Mouse (Mus musculus) liver, embryonic 13.5 days (tissue): ENCODE data around the gene Preb. TPM values are rescaled to one million over a fixed set of nuclear protein-coding genes. Genes with fewer than 3 reads are reported as not detected.
A peak's percentile ranks its signal among the peaks of the same experiment; 100 is the strongest.

Experiments used
- ATAC-seq: fragments of 200-750 bp; cut with Nextera tagmentation; 2 replicates; pipeline ENCODE4 v1.8.0; 2017; ENCODE audit warnings: low read depth, mild to moderate bottlenecking, moderate number of reproducible peaks, moderate library complexity
- DNase-seq: peaks from one replicate; pipeline ENCODE4 v3.0.0; 2022
- H3K27ac ChIP-seq: fragments of 300-500 bp; sonication (generic); 2 replicates; pipeline ENCODE4 v1.5.1; 2015; ENCODE audit warnings: moderate library complexity, mild to moderate bottlenecking, inconsistent platforms
- H3K27me3 ChIP-seq: fragments of 300-500 bp; sonication (generic); 2 replicates; pipeline ENCODE4 v1.6.1; 2015; ENCODE audit warnings: mild to moderate bottlenecking, inconsistent platforms
- H3K36me3 ChIP-seq: fragments of 300-500 bp; sonication (generic); 2 replicates; pipeline ENCODE4 v1.6.1; 2015; ENCODE audit warnings: mild to moderate bottlenecking, inconsistent platforms
- H3K4me1 ChIP-seq: fragments of 300-500 bp; sonication (generic); replicated peaks from 2 replicates; pipeline ENCODE4 v1.6.1; 2015; ENCODE audit warnings: inconsistent platforms
- H3K4me2 ChIP-seq: fragments of 300-500 bp; sonication (generic); 2 replicates; pipeline ENCODE4 v1.6.1; 2015; ENCODE audit warnings: inconsistent platforms, mild to moderate bottlenecking, moderate library complexity
- H3K4me3 ChIP-seq: fragments of 300-500 bp; sonication (generic); replicated peaks from 2 replicates; pipeline ENCODE4 v1.5.1; 2015; ENCODE audit warnings: mild to moderate bottlenecking, inconsistent platforms
- H3K9ac ChIP-seq: fragments of 300-500 bp; sonication (generic); 2 replicates; pipeline ENCODE4 v1.6.1; 2015; ENCODE audit warnings: mild to moderate bottlenecking, inconsistent platforms
- H3K9me3 ChIP-seq: fragments of 300-500 bp; sonication (generic); replicated peaks from 2 replicates; pipeline ENCODE4 v1.6.1; 2016; ENCODE audit warnings: inconsistent platforms
- WGBS: fragments of 180-500 bp; shearing (Covaris S2); methylation state at CpG from one replicate; pipeline ENCODE4 v1.1.7; 2015; ENCODE audit not compliant: insufficient replicate concordance; 5-methylcytosine and 5-hydroxymethylcytosine counted together
- polyA plus RNA-seq: library from polyadenylated mRNA; unstranded; fragments of >200 nt; fragmentation: Nextera tagmentation; extraction: Ambion mirVana; gene quantifications from 2 replicates; pipeline ENCODE4 v1.2.1, GENCODE M21; 2015

The Preb gene
- polyA plus RNA-seq, 1 experiment from 2014 or later = 91.6 TPM

GRCm38 (mm10) chr5:30921256-30922033 is 38.7 kb downstream of the Preb start, which contains the start of gene Khk:
Khk (plus strand) TSS chr5:30921431.
- DNase-seq = peak; percentile 85
- Histone ChIP-seq H3K36me3 (peaks cover 52% of the 10 kb centered on the region), H3K9me3 (no peaks in the 10 kb centered on the region), H3K27me3 (no peaks in the 10 kb centered on the region), H3K9ac (peak within 1 kb of the TSS; percentile 76), H3K4me1 (peaks cover 68% of the 10 kb centered on the region), H3K4me2 (peak within 1 kb of the TSS; percentile 87), H3K4me3 (peak within 1 kb of the TSS; percentile 69), H3K27ac (peak within 1 kb of the TSS; percentile 81)
- 2% methylated on average over 40 of the region's 40 CpGs for WGBS
- peak; percentile 92 for ATAC-seq

- Histone ChIP-seq H3K27me3 (no peaks in the 10 kb centered on the region), H3K36me3 (peaks cover 52% of the 10 kb centered on the region), H3K9ac (peak overlapping the region; percentile 56; the same call in 1 of the 2 replicates), H3K9me3 (no peaks in the 10 kb centered on the region), H3K4me3 (peak overlapping the region; percentile 69), H3K4me2 (peak overlapping the region; percentile 87), H3K4me1 (peaks cover 76% of the 10 kb centered on the region), H3K27ac (peak overlapping the region; percentile 23; the same call in 1 of the 2 replicates)
- whole genome bisulfite sequencing = 64% methylated on average over 19 of the region's 19 CpGs
- no peak for ATAC-seq
- DNase-seq = no peak
Measured at GRCm38 (mm10) chr5:30920621-30921020, 39.5 kb downstream of the Preb start.

GRCm38 (mm10) chr5:30919831-30920614 is 40.1 kb downstream of the Preb start:
- H3K9me3 ChIP-seq = no peaks in the 10 kb centered on the region
- peaks cover 52% of the 10 kb centered on the region for H3K36me3 ChIP-seq
- ATAC-seq = no peak
- H3K4me2 ChIP-seq = peak overlapping the region; percentile 87
- H3K9ac ChIP-seq = 0 out of 2 replicates have a peak overlapping the region, but pooled peaks have one; percentile 56
- no peak for DNase-seq
- H3K27me3 ChIP-seq = no peaks in the 10 kb centered on the region
- H3K4me1 ChIP-seq = peaks cover 82% of the 10 kb centered on the region
- no peak overlapping the region for H3K27ac ChIP-seq
- WGBS = 71% methylated on average over 11 of the region's 11 CpGs
- H3K4me3 ChIP-seq = 0 out of 2 replicates have a peak overlapping the region, but pooled peaks have one; percentile 69

- peaks cover 43% of the 10 kb centered on the region for H3K36me3 ChIP-seq
- no peaks in the 10 kb centered on the region for H3K27me3 ChIP-seq
- H3K4me1 ChIP-seq = peaks cover 87% of the 10 kb centered on the region
- H3K4me3 ChIP-seq = no peak overlapping the region
- H3K27ac ChIP-seq = no peak overlapping the region
- no peak overlapping the region for H3K9ac ChIP-seq
- ATAC-seq (no peak), DNase-seq (no peak)
- H3K4me2 ChIP-seq = no peak overlapping the region
- no peaks in the 10 kb centered on the region for H3K9me3 ChIP-seq
- WGBS = 71% methylated on average over 8 of the region's 8 CpGs
Measured at GRCm38 (mm10) chr5:30918691-30919090, 41.5 kb downstream of the Preb start.

- Histone ChIP-seq H3K4me1 (peaks cover 87% of the 10 kb centered on the region), H3K4me3 (no peak overlapping the region), H3K27me3 (no peaks in the 10 kb centered on the region), H3K9me3 (no peaks in the 10 kb centered on the region), H3K36me3 (peaks cover 43% of the 10 kb centered on the region), H3K4me2 (no peak overlapping the region), H3K27ac (no peak overlapping the region), H3K9ac (no peak overlapping the region)
- WGBS = 84% methylated on average over 31 of the region's 31 CpGs
- no peak for ATAC-seq
- no peak for DNase-seq
Measured at GRCm38 (mm10) chr5:30917891-30918670, 42.1 kb downstream of the Preb start.

- Histone ChIP-seq H3K9me3 (no peaks in the 10 kb centered on the region), H3K36me3 (peaks cover 43% of the 10 kb centered on the region), H3K4me2 (no peak overlapping the region), H3K27ac (0 out of 2 replicates have a peak overlapping the region, but pooled peaks have one; percentile 68), H3K4me1 (peaks cover 87% of the 10 kb centered on the region), H3K27me3 (no peaks in the 10 kb centered on the region), H3K9ac (0 out of 2 replicates have a peak overlapping the region, but pooled peaks have one; percentile 6), H3K4me3 (no peak overlapping the region)
- DNase-seq (no peak), ATAC-seq (no peak)
- 83% methylated on average over 11 of the region's 11 CpGs for WGBS
Measured at GRCm38 (mm10) chr5:30917348-30917747, 42.8 kb downstream of the Preb start.

- Histone ChIP-seq H3K9me3 (no peaks in the 10 kb centered on the region), H3K4me2 (peak overlapping the region; percentile 5; the same call in 1 of the 2 replicates), H3K4me1 (peaks cover 87% of the 10 kb centered on the region), H3K36me3 (peaks cover 43% of the 10 kb centered on the region), H3K4me3 (no peak overlapping the region), H3K27ac (peak overlapping the region; percentile 68), H3K9ac (no peak overlapping the region), H3K27me3 (no peaks in the 10 kb centered on the region)
- 76% methylated on average over 9 of the region's 9 CpGs for WGBS
- DNase-seq (no peak), ATAC-seq (no peak)
Measured at GRCm38 (mm10) chr5:30916841-30917240, 43.3 kb downstream of the Preb start.

GRCm38 (mm10) chr5:30915974-30916433 is 44.2 kb downstream of the Preb start:
- Histone ChIP-seq H3K9ac (peak overlapping the region; percentile 1; the same call in 1 of the 2 replicates), H3K4me2 (peak overlapping the region; percentile 67), H3K4me1 (peaks cover 87% of the 10 kb centered on the region), H3K27me3 (no peaks in the 10 kb centered on the region), H3K4me3 (peak overlapping the region; percentile 59; the same call in 1 of the 2 replicates), H3K9me3 (no peaks in the 10 kb centered on the region), H3K36me3 (peaks cover 42% of the 10 kb centered on the region), H3K27ac (peak overlapping the region; percentile 83)
- ATAC-seq = peak; percentile 71
- 3% methylated on average over 7 of the region's 7 CpGs for WGBS
- DNase-seq = peak; percentile 62

- WGBS = 19% methylated on average over 9 of the region's 9 CpGs
- Histone ChIP-seq H3K27ac (peak overlapping the region; percentile 83), H3K9me3 (no peaks in the 10 kb centered on the region), H3K4me2 (peak overlapping the region; percentile 67), H3K27me3 (no peaks in the 10 kb centered on the region), H3K36me3 (peaks cover 37% of the 10 kb centered on the region), H3K9ac (peak overlapping the region; percentile 72), H3K4me3 (peak overlapping the region; percentile 59), H3K4me1 (peaks cover 87% of the 10 kb centered on the region)
- DNase-seq (no peak), ATAC-seq (0 out of 2 replicates have a peak, but pooled peaks have one; percentile 10)
Measured at GRCm38 (mm10) chr5:30915456-30915855, 44.7 kb downstream of the Preb start.

GRCm38 (mm10) chr5:30914849-30915248 is 45.3 kb downstream of the Preb start:
- DNase-seq = no peak
- no peak for ATAC-seq
- peak overlapping the region; percentile 67 for H3K4me2 ChIP-seq
- H3K4me1 ChIP-seq = peaks cover 83% of the 10 kb centered on the region
- H3K36me3 ChIP-seq = peaks cover 31% of the 10 kb centered on the region
- 28% methylated on average over 6 of the region's 6 CpGs for WGBS
- H3K27ac ChIP-seq = peak overlapping the region; percentile 83
- peak overlapping the region; percentile 72 for H3K9ac ChIP-seq
- peak overlapping the region; percentile 59 for H3K4me3 ChIP-seq
- H3K27me3 ChIP-seq = no peaks in the 10 kb centered on the region
- H3K9me3 ChIP-seq = no peaks in the 10 kb centered on the region
